Mouse (Mus musculus): ENCODE results near the gene E130114P18Rik. TPM values are rescaled to one million over a fixed set of nuclear protein-coding genes. Genes with fewer than 3 reads are reported as not detected.

The E130114P18Rik gene
- polyA plus RNA-seq (2015; fragmentation: Nextera tagmentation; extraction: Ambion mirVana): 1.3 and 1.6 TPM in 2 replicates

DNA sequence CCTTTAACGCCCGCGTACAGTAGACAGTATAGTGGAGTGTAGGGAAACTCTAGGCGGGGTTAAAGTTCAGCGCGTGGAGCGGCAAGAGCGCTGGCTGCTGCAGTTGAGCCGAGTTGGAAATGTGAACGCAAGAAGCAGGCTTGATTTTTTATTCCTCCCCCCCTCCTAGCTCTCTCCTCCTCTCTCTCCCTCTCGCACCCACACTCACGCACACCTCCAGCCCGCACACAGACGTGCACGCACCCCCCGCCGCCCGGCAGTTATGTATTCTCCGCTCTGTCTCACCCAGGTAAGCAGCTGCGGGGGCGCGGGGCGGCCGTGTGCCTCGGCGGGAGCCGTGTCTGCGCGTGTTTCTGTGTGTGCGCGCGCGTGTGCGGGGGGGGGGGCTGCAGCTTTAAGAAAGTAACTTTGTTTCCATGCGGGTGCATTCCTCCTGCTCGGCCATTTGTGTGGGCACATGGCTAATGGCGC, at the start of gene E130114P18Rik:
E130114P18Rik (minus strand) TSS at position 373 of the 471 bp plus-strand sequence.
- peak; percentile 80 for ATAC-seq
- H3K27ac ChIP-seq (ENCODE audit: low read depth, low read length): peak within 1 kb of the TSS; percentile 85
- no peak for TF ChIP-seq CTCF (IDR thresholded peaks at IDR 0.05; ENCODE audit: low read depth)
- no peaks in the 10 kb centered on the region; the same call in 1 of the 2 replicates for H3K27me3 ChIP-seq (replicated peaks; ENCODE audit: control insufficient read depth, insufficient read depth, low read length)
- H3K4me1 ChIP-seq (replicated peaks; ENCODE audit: control insufficient read depth, insufficient read depth, low read length): 0 out of 2 replicates have a peak, but pooled peaks cover 9% of the 10 kb centered on the region
- H3K9ac ChIP-seq (ENCODE audit: low read depth, low read length): peak within 1 kb of the TSS; percentile 85
- no peaks in the 10 kb centered on the region for H3K9me3 ChIP-seq (ENCODE audit: control insufficient read depth)
- under 1% methylated on average over 32 of the region's 37 CpGs for WGBS
- no peaks in the 10 kb centered on the region; the same call in 1 of the 2 replicates for H3K36me3 ChIP-seq (ENCODE audit: control insufficient read depth, insufficient read depth)
- peak within 1 kb of the TSS; percentile 94 for H3K4me3 ChIP-seq (ENCODE audit: low read depth, low read length)
- H3K4me2 ChIP-seq (replicated peaks; ENCODE audit: low read depth): peak within 1 kb of the TSS; percentile 95

- Histone ChIP-seq H3K27me3 (replicated peaks; ENCODE audit: control insufficient read depth, insufficient read depth, low read length) (no peaks in the 10 kb centered on the region), H3K4me3 (ENCODE audit: low read depth, low read length) (no peak overlapping the region), H3K4me1 (replicated peaks; ENCODE audit: control insufficient read depth, insufficient read depth, low read length) (no peaks in the 10 kb centered on the region), H3K4me2 (replicated peaks; ENCODE audit: low read depth) (no peak overlapping the region), H3K27ac (ENCODE audit: low read depth, low read length) (no peak overlapping the region), H3K9ac (ENCODE audit: low read depth, low read length) (no peak overlapping the region), H3K36me3 (ENCODE audit: control insufficient read depth, insufficient read depth) (no peaks in the 10 kb centered on the region), H3K9me3 (ENCODE audit: control insufficient read depth) (no peaks in the 10 kb centered on the region)
- no peak for TF ChIP-seq CTCF (IDR thresholded peaks at IDR 0.05; ENCODE audit: low read depth)
- ATAC-seq: no peak
- 79% methylated on average over 6 of the region's 6 CpGs for WGBS
Observed at GRCm38 (mm10) chr4:97827115-97827514, 49.2 kb upstream of the E130114P18Rik start.

- no peak for ATAC-seq
- 74% methylated on average over 4 of the region's 4 CpGs for WGBS
- Histone ChIP-seq H3K9me3 (ENCODE audit: control insufficient read depth) (no peaks in the 10 kb centered on the region), H3K9ac (ENCODE audit: low read depth, low read length) (no peak overlapping the region), H3K27me3 (replicated peaks; ENCODE audit: control insufficient read depth, insufficient read depth, low read length) (no peaks in the 10 kb centered on the region), H3K4me2 (replicated peaks; ENCODE audit: low read depth) (no peak overlapping the region), H3K36me3 (ENCODE audit: control insufficient read depth, insufficient read depth) (no peaks in the 10 kb centered on the region), H3K4me1 (replicated peaks; ENCODE audit: control insufficient read depth, insufficient read depth, low read length) (no peaks in the 10 kb centered on the region), H3K4me3 (ENCODE audit: low read depth, low read length) (no peak overlapping the region), H3K27ac (ENCODE audit: low read depth, low read length) (no peak overlapping the region)
- no peak for TF ChIP-seq CTCF (IDR thresholded peaks at IDR 0.05; ENCODE audit: low read depth)
Observed at GRCm38 (mm10) chr4:97825841-97826240, 48.0 kb upstream of the E130114P18Rik start.

GRCm38 (mm10) chr4:97825432-97825831, 47.6 kb upstream of the E130114P18Rik start:
- H3K27me3 ChIP-seq (replicated peaks; ENCODE audit: control insufficient read depth, insufficient read depth, low read length): no peaks in the 10 kb centered on the region
- 80% methylated on average over 4 of the region's 4 CpGs for WGBS
- no peak for TF ChIP-seq CTCF (IDR thresholded peaks at IDR 0.05; ENCODE audit: low read depth)

GRCm38 (mm10) chr4:97824451-97824850, 46.6 kb upstream of the E130114P18Rik start:
- Histone ChIP-seq H3K27ac (ENCODE audit: low read depth, low read length) (no peak overlapping the region), H3K4me1 (replicated peaks; ENCODE audit: control insufficient read depth, insufficient read depth, low read length) (no peaks in the 10 kb centered on the region), H3K4me2 (replicated peaks; ENCODE audit: low read depth) (no peak overlapping the region), H3K36me3 (ENCODE audit: control insufficient read depth, insufficient read depth) (no peaks in the 10 kb centered on the region), H3K9ac (ENCODE audit: low read depth, low read length) (no peak overlapping the region), H3K27me3 (replicated peaks; ENCODE audit: control insufficient read depth, insufficient read depth, low read length) (no peaks in the 10 kb centered on the region), H3K4me3 (ENCODE audit: low read depth, low read length) (no peak overlapping the region), H3K9me3 (ENCODE audit: control insufficient read depth) (no peaks in the 10 kb centered on the region)
- WGBS: 65% methylated on average over 4 of the region's 4 CpGs
- TF ChIP-seq CTCF (IDR thresholded peaks at IDR 0.05; ENCODE audit: low read depth): no peak
- no peak for ATAC-seq

More at GRCm38 (mm10) chr4:97825432-97825831, 47.6 kb upstream of the E130114P18Rik start:
- Histone ChIP-seq H3K27ac (ENCODE audit: low read depth, low read length) (no peak overlapping the region), H3K4me2 (replicated peaks; ENCODE audit: low read depth) (no peak overlapping the region), H3K4me1 (replicated peaks; ENCODE audit: control insufficient read depth, insufficient read depth, low read length) (no peaks in the 10 kb centered on the region), H3K4me3 (ENCODE audit: low read depth, low read length) (no peak overlapping the region), H3K9me3 (ENCODE audit: control insufficient read depth) (no peaks in the 10 kb centered on the region), H3K36me3 (ENCODE audit: control insufficient read depth, insufficient read depth) (no peaks in the 10 kb centered on the region), H3K9ac (ENCODE audit: low read depth, low read length) (no peak overlapping the region)
- ATAC-seq: no peak

DNA sequence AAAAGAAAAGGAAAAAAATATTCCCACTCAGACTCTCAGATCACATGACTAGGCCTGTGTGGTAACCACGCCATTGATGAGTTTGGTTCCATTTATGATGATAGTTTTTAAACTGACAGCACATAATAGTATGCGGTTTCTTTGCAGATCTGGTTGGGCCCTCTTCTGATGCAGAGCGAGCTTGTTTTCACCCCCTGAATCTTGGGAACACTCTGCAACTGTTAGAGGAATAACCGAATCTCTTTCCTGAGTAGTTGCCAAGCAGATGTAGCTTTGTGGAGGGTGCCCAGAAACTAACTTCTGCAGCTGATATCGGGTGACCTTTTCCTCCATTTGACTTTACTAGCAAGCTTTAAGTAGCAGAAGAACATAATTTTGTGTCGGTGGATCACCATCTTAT, 45.6 kb upstream of the E130114P18Rik start:
- ATAC-seq: no peak
- H3K4me3 ChIP-seq (ENCODE audit: low read depth, low read length): no peak overlapping the region
- WGBS: 86% methylated on average over 6 of the region's 6 CpGs
- H3K36me3 ChIP-seq (ENCODE audit: control insufficient read depth, insufficient read depth): no peaks in the 10 kb centered on the region
- H3K9ac ChIP-seq (ENCODE audit: low read depth, low read length): no peak overlapping the region
- no peak for TF ChIP-seq CTCF (IDR thresholded peaks at IDR 0.05; ENCODE audit: low read depth)
- no peaks in the 10 kb centered on the region for H3K9me3 ChIP-seq (ENCODE audit: control insufficient read depth)
- no peak overlapping the region for H3K27ac ChIP-seq (ENCODE audit: low read depth, low read length)
- no peaks in the 10 kb centered on the region for H3K4me1 ChIP-seq (replicated peaks; ENCODE audit: control insufficient read depth, insufficient read depth, low read length)
- no peak overlapping the region for H3K4me2 ChIP-seq (replicated peaks; ENCODE audit: low read depth)
- no peaks in the 10 kb centered on the region for H3K27me3 ChIP-seq (replicated peaks; ENCODE audit: control insufficient read depth, insufficient read depth, low read length)
